Mouse (Mus musculus): ENCODE data around the gene Opa1. TPM values are rescaled to one million over a fixed set of nuclear protein-coding genes. Genes with fewer than 3 reads are reported as not detected.

Gene Opa1
- total RNA-seq, 2 experiments from 2014 or later: 97.2 to 105 TPM

GRCm38 (mm10) chr16:29644871-29645270, 65.7 kb downstream of the Opa1 start:
- no peak for DNase-seq
- intact Hi-C loops (cut with DNase I): loop anchor here (5.0 kb wide), 1 partner anchor 422 kb away; no protein-coding TSS in a partner anchor

GRCm38 (mm10) chr16:29646202-29646601, 67.1 kb downstream of the Opa1 start:
- intact Hi-C loops (cut with DNase I): no loop called here
- DNase-seq: no peak

GRCm38 (mm10) chr16:29656187-29656825, 77.2 kb downstream of the Opa1 start:
- intact Hi-C loops (cut with DNase I): no loop called here
- DNase-seq: no peak

- DNase-seq: peak; percentile 39
- intact Hi-C loops (cut with DNase I): no loop called here
These were observed 77.8 kb downstream of the Opa1 start for GRCm38 (mm10) chr16:29656901-29657300.

- intact Hi-C loops (cut with DNase I): no loop called here
- DNase-seq: peak; percentile 73
These were observed 78.8 kb downstream of the Opa1 start for GRCm38 (mm10) chr16:29657650-29658548.

GRCm38 (mm10) chr16:29659101-29659810, 80.1 kb downstream of the Opa1 start:
- DNase-seq: peak; percentile 75
- intact Hi-C loops (cut with DNase I): no loop called here

- intact Hi-C loops (cut with DNase I): no loop called here
- DNase-seq: no peak
These were observed 84.1 kb downstream of the Opa1 start for GRCm38 (mm10) chr16:29663042-29663758.

- no peak for DNase-seq
- intact Hi-C loops (cut with DNase I): no loop called here
These were observed 85.3 kb downstream of the Opa1 start for GRCm38 (mm10) chr16:29664392-29664791.

- peak; percentile 28 for DNase-seq
- intact Hi-C loops (cut with DNase I): no loop called here
These were observed 88.0 kb downstream of the Opa1 start for GRCm38 (mm10) chr16:29666991-29667701.

- DNase-seq: no peak
- intact Hi-C loops (cut with DNase I): no loop called here
These were observed 88.5 kb downstream of the Opa1 start for GRCm38 (mm10) chr16:29667702-29668061.

GRCm38 (mm10) chr16:29668451-29668850, 89.3 kb downstream of the Opa1 start:
- intact Hi-C loops (cut with DNase I): no loop called here
- no peak for DNase-seq

- intact Hi-C loops (cut with DNase I): no loop called here
- no peak for DNase-seq
These were observed 91.7 kb downstream of the Opa1 start for GRCm38 (mm10) chr16:29670806-29671205.

GRCm38 (mm10) chr16:29673230-29673629, 94.1 kb downstream of the Opa1 start:
- DNase-seq: no peak
- intact Hi-C loops (cut with DNase I): no loop called here

GRCm38 (mm10) chr16:29679607-29680006, 100.5 kb downstream of the Opa1 start:
- intact Hi-C loops (cut with DNase I): no loop called here
- DNase-seq: no peak

GRCm38 (mm10) chr16:29680548-29681175, 101.5 kb downstream of the Opa1 start:
- no peak for DNase-seq
- intact Hi-C loops (cut with DNase I): no loop called here

GRCm38 (mm10) chr16:29682555-29683431, 103.7 kb downstream of the Opa1 start:
- intact Hi-C loops (cut with DNase I): no loop called here
- DNase-seq: no peak

GRCm38 (mm10) chr16:29683563-29683962, 104.4 kb downstream of the Opa1 start:
- intact Hi-C loops (cut with DNase I): no loop called here
- peak; percentile 51 for DNase-seq

- no peak for DNase-seq
- intact Hi-C loops (cut with DNase I): no loop called here
These were observed 105.0 kb downstream of the Opa1 start for GRCm38 (mm10) chr16:29684111-29684510.

- DNase-seq: no peak
- intact Hi-C loops (cut with DNase I): no loop called here
These were observed 105.5 kb downstream of the Opa1 start for GRCm38 (mm10) chr16:29684641-29685040.

Measured in left cerebral cortex, postnatal 4 days (tissue).